Mouse (Mus musculus): ENCODE measurements around the gene Bbip1. TPM values are rescaled to one million over a fixed set of nuclear protein-coding genes. Genes with fewer than 3 reads are reported as not detected.

The Bbip1 gene
- polyA plus RNA-seq, 1 experiment from 2014 or later: 93.3 TPM

DNA sequence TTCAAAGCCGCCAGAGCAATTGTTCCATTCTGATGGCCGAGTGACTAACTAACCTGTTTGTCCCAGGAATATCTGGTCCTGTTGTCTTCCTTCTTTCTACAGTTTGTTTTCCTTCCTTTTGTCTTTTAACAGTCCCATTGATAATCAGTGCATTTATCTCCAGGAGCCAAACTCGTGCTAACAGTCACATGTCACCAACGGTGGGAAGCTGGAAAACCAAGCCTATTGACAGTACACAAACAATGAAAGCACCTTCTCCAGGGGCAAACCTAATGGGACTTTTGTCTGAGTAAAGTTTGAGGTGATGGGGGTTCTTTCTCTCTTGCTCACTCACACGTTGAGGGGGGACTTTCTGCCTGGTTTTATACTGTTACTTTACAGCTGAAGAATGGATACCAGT is 54.2 kb downstream of the Bbip1 start:
- no peaks in the 10 kb centered on the region for H3K27me3 ChIP-seq
- no peak for ATAC-seq (ENCODE audit: insufficient number of reproducible peaks, insufficient read depth, low FRiP score, low TSS enrichment, low read depth)

DNA sequence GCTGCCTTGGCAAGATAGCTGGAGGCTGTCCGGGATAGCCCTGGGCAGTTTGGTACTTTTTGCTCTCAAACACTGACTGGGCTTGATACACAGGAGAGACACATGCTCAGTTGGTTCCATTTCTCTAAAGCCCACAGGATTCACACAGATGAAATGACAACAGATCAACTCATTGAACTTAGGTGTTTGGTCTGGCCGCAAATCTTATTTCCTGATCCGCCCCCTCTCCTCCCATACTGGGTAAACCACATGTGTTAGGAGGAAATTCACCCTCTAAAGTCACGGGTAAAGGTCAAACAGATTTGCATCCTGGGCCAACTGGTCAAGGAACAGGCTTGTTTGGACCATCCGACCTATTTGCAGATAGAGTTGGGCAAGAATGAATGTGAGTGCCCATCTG is 54.9 kb downstream of the Bbip1 start:
- no peak for ATAC-seq (ENCODE audit: insufficient number of reproducible peaks, insufficient read depth, low FRiP score, low TSS enrichment, low read depth)
- Histone ChIP-seq H3K9me3 (no peaks in the 10 kb centered on the region), H3K4me1 (replicated peaks) (peaks cover 37% of the 10 kb centered on the region), H3K4me3 (replicated peaks) (no peak overlapping the region), H3K4me2 (no peak overlapping the region), H3K27ac (no peak overlapping the region), H3K27me3 (no peaks in the 10 kb centered on the region), H3K9ac (replicated peaks) (no peak overlapping the region), H3K36me3 (no peaks in the 10 kb centered on the region)
- 68% methylated on average over 5 of the region's 5 CpGs for WGBS

More for the DNA sequence above, 54.2 kb downstream of the Bbip1 start:
- no peak overlapping the region for H3K4me2 ChIP-seq
- no peak overlapping the region for H3K27ac ChIP-seq
- H3K4me1 ChIP-seq (replicated peaks): peaks cover 44% of the 10 kb centered on the region
- no peak overlapping the region for H3K4me3 ChIP-seq (replicated peaks)
- no peak overlapping the region for H3K9ac ChIP-seq (replicated peaks)
- H3K36me3 ChIP-seq: no peaks in the 10 kb centered on the region
- H3K9me3 ChIP-seq: no peaks in the 10 kb centered on the region
- 72% methylated on average over 5 of the region's 5 CpGs for WGBS

DNA sequence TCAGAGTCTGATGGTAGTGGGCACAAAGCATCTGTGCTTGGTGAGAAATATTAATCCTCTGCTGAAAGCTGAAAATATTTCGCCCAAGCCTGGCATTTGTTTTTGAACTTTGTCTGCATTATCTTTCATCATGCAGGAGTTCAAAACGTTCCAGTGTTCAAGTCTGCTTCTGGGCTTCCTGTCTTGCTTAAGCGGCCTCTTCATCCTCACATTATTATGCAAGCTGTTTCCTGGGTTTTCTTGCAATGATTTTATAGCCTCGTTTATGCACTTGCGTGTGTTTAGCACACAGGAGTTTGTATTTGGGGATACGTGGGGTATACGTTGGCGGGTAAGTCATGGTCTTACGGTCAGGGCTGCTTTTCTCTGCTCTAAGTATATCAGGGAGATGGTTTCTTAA is 56.1 kb downstream of the Bbip1 start:
- 68% methylated on average over 9 of the region's 9 CpGs for WGBS
- no peaks in the 10 kb centered on the region for H3K36me3 ChIP-seq
- H3K27me3 ChIP-seq: no peaks in the 10 kb centered on the region
- no peak for ATAC-seq (ENCODE audit: insufficient number of reproducible peaks, insufficient read depth, low FRiP score, low TSS enrichment, low read depth)
- peaks cover 26% of the 10 kb centered on the region for H3K4me1 ChIP-seq (replicated peaks)
- no peaks in the 10 kb centered on the region for H3K9me3 ChIP-seq
- H3K4me3 ChIP-seq (replicated peaks): no peak overlapping the region
- H3K4me2 ChIP-seq: no peak overlapping the region
- no peak overlapping the region for H3K9ac ChIP-seq (replicated peaks)
- no peak overlapping the region for H3K27ac ChIP-seq

DNA sequence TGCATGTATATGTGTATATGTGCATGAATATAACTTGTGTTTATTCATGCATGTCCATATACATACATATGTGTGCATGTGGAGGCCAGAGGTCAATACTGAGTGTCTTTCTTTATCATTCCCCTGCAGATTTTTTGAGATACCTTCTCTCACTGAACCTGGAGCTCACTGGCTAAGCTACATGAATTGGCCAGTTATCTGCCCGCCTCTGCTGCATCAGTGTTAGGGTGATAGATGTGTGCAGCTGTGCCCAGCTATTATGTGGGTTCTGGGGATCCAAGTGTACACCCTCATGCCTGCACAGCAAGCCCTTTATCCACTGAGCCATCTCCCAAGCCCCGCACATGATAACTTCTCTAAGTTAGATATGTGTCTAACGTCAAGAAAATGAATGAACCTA is 56.6 kb downstream of the Bbip1 start:
- no peak overlapping the region for H3K9ac ChIP-seq (replicated peaks)
- ATAC-seq (ENCODE audit: insufficient number of reproducible peaks, insufficient read depth, low FRiP score, low TSS enrichment, low read depth): no peak
- H3K4me3 ChIP-seq (replicated peaks): no peak overlapping the region
- no peak overlapping the region for H3K4me2 ChIP-seq
- H3K27ac ChIP-seq: no peak overlapping the region
- 84% methylated on average over 3 of the region's 3 CpGs for WGBS
- no peaks in the 10 kb centered on the region for H3K9me3 ChIP-seq
- peaks cover 21% of the 10 kb centered on the region for H3K4me1 ChIP-seq (replicated peaks)
- H3K36me3 ChIP-seq: no peaks in the 10 kb centered on the region
- H3K27me3 ChIP-seq: no peaks in the 10 kb centered on the region

DNA sequence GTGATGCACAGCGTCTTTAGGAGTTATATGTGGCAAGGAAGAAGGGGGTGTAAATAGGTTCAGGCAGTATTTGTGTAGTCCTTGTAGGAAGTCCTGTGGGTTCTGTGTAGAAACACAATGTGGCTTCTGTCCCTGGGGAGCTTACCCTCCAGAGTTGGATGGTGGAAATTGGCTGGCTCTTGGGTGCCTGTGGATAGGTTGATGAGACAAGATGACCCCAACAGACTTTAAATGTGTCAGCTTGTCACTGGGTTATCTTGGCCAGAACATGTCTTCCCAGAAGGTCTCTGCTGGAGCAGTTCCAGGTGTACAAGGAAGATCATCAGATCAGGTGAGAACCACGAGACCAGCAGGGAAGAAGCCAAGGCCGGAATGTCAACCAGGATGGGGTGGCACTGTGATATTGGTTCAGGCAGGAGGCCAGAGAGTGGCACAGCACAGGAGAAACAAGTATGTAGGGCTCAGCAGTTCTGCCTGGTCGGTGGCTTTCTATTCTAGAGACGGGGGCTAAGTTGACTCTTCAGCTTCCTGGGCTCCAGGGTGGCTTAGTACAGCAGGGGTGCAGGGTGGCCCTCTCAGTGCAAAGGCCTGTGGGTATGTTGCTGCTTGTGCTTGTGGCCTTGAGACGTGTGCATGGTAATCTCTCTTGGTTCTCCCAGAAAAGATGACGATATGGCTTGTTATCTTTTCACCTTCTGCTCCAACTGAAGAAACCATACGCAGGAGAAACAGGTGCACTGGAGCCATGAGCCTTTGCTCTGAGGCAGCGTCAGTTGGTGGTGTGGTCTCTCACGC is 57.7 kb downstream of the Bbip1 start:
- Histone ChIP-seq H3K4me3 (replicated peaks) (no peak overlapping the region), H3K27me3 (no peaks in the 10 kb centered on the region), H3K9me3 (no peaks in the 10 kb centered on the region), H3K4me2 (no peak overlapping the region), H3K36me3 (no peaks in the 10 kb centered on the region), H3K27ac (no peak overlapping the region), H3K4me1 (replicated peaks) (peaks cover 10% of the 10 kb centered on the region; the same call in 1 of the 2 replicates), H3K9ac (replicated peaks) (no peak overlapping the region)
- 85% methylated on average over 10 of the region's 10 CpGs for WGBS
- ATAC-seq (ENCODE audit: insufficient number of reproducible peaks, insufficient read depth, low FRiP score, low TSS enrichment, low read depth): no peak

DNA sequence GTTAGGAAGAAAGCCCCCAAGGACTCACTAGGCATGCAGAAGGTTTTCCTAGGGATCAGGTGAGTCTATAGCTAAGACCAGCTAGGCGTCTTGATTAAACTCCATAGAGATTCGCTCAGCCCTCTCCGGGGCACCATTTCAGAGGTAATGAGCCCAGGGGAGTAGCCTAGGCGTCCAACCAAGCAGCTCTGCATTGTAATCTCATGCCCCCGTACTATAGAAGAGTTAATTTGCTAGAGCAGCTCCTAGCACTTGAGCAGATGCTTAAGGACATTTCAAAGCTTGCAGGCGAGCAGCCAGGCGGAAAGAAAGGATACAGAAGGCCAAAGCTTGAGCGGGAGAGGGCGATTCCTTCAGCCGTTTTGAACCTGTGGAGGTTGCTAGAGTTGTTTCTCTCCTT is 59.0 kb downstream of the Bbip1 start:
- H3K4me3 ChIP-seq (replicated peaks): no peak overlapping the region
- WGBS: 79% methylated on average over 10 of the region's 10 CpGs
- H3K36me3 ChIP-seq: no peaks in the 10 kb centered on the region
- H3K4me2 ChIP-seq: no peak overlapping the region
- no peaks in the 10 kb centered on the region for H3K27me3 ChIP-seq
- no peak overlapping the region for H3K9ac ChIP-seq (replicated peaks)
- no peaks in the 10 kb centered on the region for H3K9me3 ChIP-seq
- 0 out of 2 replicates have a peak, but pooled peaks cover under 1% of the 10 kb centered on the region for H3K4me1 ChIP-seq (replicated peaks)
- no peak for ATAC-seq (ENCODE audit: insufficient number of reproducible peaks, insufficient read depth, low FRiP score, low TSS enrichment, low read depth)
- no peak overlapping the region for H3K27ac ChIP-seq

DNA sequence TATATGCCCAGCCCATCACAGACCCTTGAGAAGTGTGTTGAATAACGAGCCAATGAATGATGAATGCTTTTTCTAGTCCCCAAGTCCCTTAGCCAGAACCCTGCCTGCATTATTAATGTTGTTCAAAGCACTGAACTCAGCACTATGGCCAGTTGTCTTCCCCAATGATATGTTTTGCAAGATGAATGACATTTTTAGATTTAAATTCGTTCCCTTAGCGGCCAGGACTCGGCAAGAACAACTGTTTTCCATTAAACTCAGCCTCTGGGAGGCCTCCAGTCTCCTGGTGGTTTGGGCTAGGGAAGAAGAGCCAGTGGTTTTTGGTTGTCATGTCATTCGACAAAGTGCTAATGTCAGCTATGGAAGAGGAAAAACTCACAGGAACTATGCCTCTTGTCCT is 62.6 kb downstream of the Bbip1 start:
- H3K27ac ChIP-seq: no peak overlapping the region
- H3K9ac ChIP-seq (replicated peaks): no peak overlapping the region
- 55% methylated on average over 5 of the region's 5 CpGs for WGBS
- ATAC-seq (ENCODE audit: insufficient number of reproducible peaks, insufficient read depth, low FRiP score, low TSS enrichment, low read depth): no peak
- no peaks in the 10 kb centered on the region; the same call in 1 of the 2 replicates for H3K9me3 ChIP-seq
- peaks cover 2% of the 10 kb centered on the region; the same call in 1 of the 2 replicates for H3K4me1 ChIP-seq (replicated peaks)
- H3K27me3 ChIP-seq: no peaks in the 10 kb centered on the region
- H3K4me3 ChIP-seq (replicated peaks): no peak overlapping the region
- no peak overlapping the region for H3K4me2 ChIP-seq
- no peaks in the 10 kb centered on the region for H3K36me3 ChIP-seq

DNA sequence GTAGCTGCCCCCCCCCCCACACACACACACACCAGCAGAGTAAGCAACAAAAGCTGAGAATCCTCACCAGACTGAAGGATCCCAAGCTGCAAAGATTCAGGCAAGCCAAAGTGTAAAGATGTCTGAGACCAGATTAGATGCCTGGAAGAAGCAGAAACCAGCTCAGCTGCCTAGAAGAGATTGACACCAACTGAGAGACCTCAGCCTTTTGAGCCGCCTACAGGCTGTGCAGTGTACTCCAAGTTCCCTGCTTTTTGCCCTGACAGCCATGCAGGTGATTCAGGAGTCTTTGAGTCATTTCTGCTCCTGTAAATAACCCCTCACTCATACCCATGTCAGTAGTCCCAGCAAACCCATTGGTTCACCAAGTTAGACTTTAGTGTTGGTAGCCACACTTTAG is 64.0 kb downstream of the Bbip1 start:
- H3K4me3 ChIP-seq (replicated peaks): no peak overlapping the region
- peaks cover 8% of the 10 kb centered on the region; the same call in 1 of the 2 replicates for H3K4me1 ChIP-seq (replicated peaks)
- H3K27me3 ChIP-seq: no peaks in the 10 kb centered on the region
- no peak overlapping the region for H3K27ac ChIP-seq
- ATAC-seq (ENCODE audit: insufficient number of reproducible peaks, insufficient read depth, low FRiP score, low TSS enrichment, low read depth): no peak
- H3K4me2 ChIP-seq: no peak overlapping the region
- no peak overlapping the region for H3K9ac ChIP-seq (replicated peaks)
- H3K9me3 ChIP-seq: no peaks in the 10 kb centered on the region; the same call in 1 of the 2 replicates
- no peaks in the 10 kb centered on the region for H3K36me3 ChIP-seq
- 73% methylated on average over 1 of the region's 1 CpGs for WGBS

Other genes starting within 250 kb of the Bbip1 start
- gene Pdcd4, start 52.4 kb downstream of the Bbip1 start, polyA plus RNA-seq (2016; fragmentation: Nextera tagmentation; extraction: Ambion mirVana): 106 and 107 TPM in 2 replicates
- gene Shoc2, start 321 bp downstream of the Bbip1 start, polyA plus RNA-seq (2016; fragmentation: Nextera tagmentation; extraction: Ambion mirVana): 41.7 and 46.8 TPM in 2 replicates
- 0.11 and 0.27 TPM in 2 replicates for gene Adra2a, start 99.5 kb upstream of the Bbip1 start, polyA plus RNA-seq (2016; fragmentation: Nextera tagmentation; extraction: Ambion mirVana)

Measured in limb, embryonic 12.5 days (tissue).